Comparison of ENCODE assay signal across 24 mouse cellular contexts in genomic region chr6:40427441-40427840, GRCm38 (mm10). TPM values are rescaled to one million over a fixed set of nuclear protein-coding genes. Genes with fewer than 3 reads are reported as not detected.
DNase-seq lines count a peak whose midpoint lies in the region; ATAC-seq and TF ChIP-seq lines count a peak whose summit lies in the region.
"Had no signal": no experiment of that assay in that cellular context is flagged by ENCODE, and none has a peak within 500 bp of the region (broad histone marks: within the 10 kb centered on the region; RNA-seq: fewer than 3 reads in every experiment).

No protein-coding gene starts in this region.

- no peaks in the 10 kb centered on the region for H3K27me3 ChIP-seq in cerebellum, adult 2 months (ENCODE audit: control insufficient read depth, insufficient read depth, low read length)
- H3K27me3 ChIP-seq in forebrain, embryonic 15.5 days, result no peaks in the 10 kb centered on the region
- H3K27me3 ChIP-seq in forebrain, embryonic 16.5 days (replicated peaks; ENCODE audit: control insufficient read depth, insufficient read depth, low read length), result no peaks in the 10 kb centered on the region
- H3K27me3 ChIP-seq: CH12.LX; embryonic facial prominence, embryonic 13.5 days; embryonic facial prominence, embryonic 15.5 days; forebrain, embryonic 12.5 days had no signal

- H3K4me2 ChIP-seq in forebrain, embryonic 15.5 days (replicated peaks), result no peak overlapping the region
- H3K4me2 ChIP-seq in forebrain, embryonic 16.5 days (ENCODE audit: low read length), result no peak overlapping the region
- H3K4me2 ChIP-seq: embryonic facial prominence, embryonic 13.5 days; embryonic facial prominence, embryonic 15.5 days; forebrain, embryonic 12.5 days had no signal

- peak overlapping the region; percentile 83 for H3K27ac ChIP-seq in cerebellum, adult 2 months (ENCODE audit: insufficient read depth, low read length)
- peak overlapping the region; percentile 71 for H3K27ac ChIP-seq in forebrain, embryonic 15.5 days (replicated peaks)
- no peak overlapping the region for H3K27ac ChIP-seq in forebrain, embryonic 16.5 days (ENCODE audit: low read length)
- H3K27ac ChIP-seq: embryonic facial prominence, embryonic 13.5 days; embryonic facial prominence, embryonic 15.5 days; forebrain, embryonic 10.5 days; forebrain, embryonic 12.5 days had no signal

- no peak overlapping the region for H3K9ac ChIP-seq in forebrain, embryonic 15.5 days (replicated peaks)
- no peak overlapping the region for H3K9ac ChIP-seq in forebrain, embryonic 16.5 days (replicated peaks; ENCODE audit: low read depth, low read length)
- H3K9ac ChIP-seq: embryonic facial prominence, embryonic 13.5 days; embryonic facial prominence, embryonic 15.5 days; forebrain, embryonic 12.5 days had no signal

- TF ChIP-seq POLR2A in cerebellum, adult 2 months (IDR thresholded peaks at IDR 0.05; ENCODE audit: borderline replicate concordance, insufficient read depth, low read length), result no peak

- H3K9me3 ChIP-seq in forebrain, embryonic 15.5 days, result no peaks in the 10 kb centered on the region
- no peaks in the 10 kb centered on the region for H3K9me3 ChIP-seq in forebrain, embryonic 16.5 days (ENCODE audit: control insufficient read depth, low read length)
- H3K9me3 ChIP-seq: embryonic facial prominence, embryonic 13.5 days; embryonic facial prominence, embryonic 15.5 days; forebrain, embryonic 10.5 days; forebrain, embryonic 12.5 days; G1E had no signal

- TF ChIP-seq CTCF in cerebellum, adult 2 months (IDR thresholded peaks at IDR 0.05; ENCODE audit: borderline replicate concordance, insufficient read depth, low read depth, low read length), result no peak

- no peak for ATAC-seq in forebrain, embryonic 15.5 days (replicated peaks)
- no peak for ATAC-seq in forebrain, embryonic 16.5 days
- ATAC-seq: activated CD4-positive, CD25-positive, alpha-beta regulatory T cell, adult 4 months; CD4-positive, CD25-positive, alpha-beta regulatory T cell, adult 4 months; forebrain, embryonic 14.5 days; Patski had no signal

- peak; percentile 42 for DNase-seq in cerebellum, adult 11-12 months
- DNase-seq in cerebellum, postnatal 4 days (ENCODE audit: low spot score in 2 of 2), result no peak
- DNase-seq in cerebellum, adult 2 months, result peak in 1 of 2 experiments; percentile 62
- no peak for DNase-seq in cerebellum, adult 11 months
- DNase-seq in cerebellum, adult 9-10 months, result peak; percentile 61
- DNase-seq: adrenal gland, adult 8-10 months; adrenal gland, postnatal 14 days; adrenal gland, postnatal 36 days; B cell, adult 2 months; embryo, embryonic 11 days had no signal

- peaks cover 45% of the 10 kb centered on the region; the same call in 1 of the 2 replicates for H3K4me1 ChIP-seq in cerebellum, adult 2 months (ENCODE audit: control insufficient read depth, insufficient read depth, low read length)
- H3K4me1 ChIP-seq in forebrain, embryonic 15.5 days, result peaks cover 52% of the 10 kb centered on the region
- H3K4me1 ChIP-seq in forebrain, embryonic 16.5 days (replicated peaks; ENCODE audit: control insufficient read depth, insufficient read depth, low read length), result peaks cover 47% of the 10 kb centered on the region

- H3K4me3 ChIP-seq in cerebellum, adult 2 months (replicated peaks; ENCODE audit: insufficient read depth, low read depth, low read length), result peak overlapping the region; percentile 3
- no peak overlapping the region for H3K4me3 ChIP-seq in forebrain, embryonic 15.5 days
- no peak overlapping the region for H3K4me3 ChIP-seq in forebrain, embryonic 16.5 days (replicated peaks; ENCODE audit: low read length)
- H3K4me3 ChIP-seq: embryonic facial prominence, embryonic 13.5 days; embryonic facial prominence, embryonic 15.5 days; erythroblast, embryonic 14.5 days; forebrain, embryonic 10.5 days; forebrain, embryonic 12.5 days had no signal

- H3K36me3 ChIP-seq in forebrain, embryonic 15.5 days, result no peaks in the 10 kb centered on the region
- H3K36me3 ChIP-seq in forebrain, embryonic 16.5 days (ENCODE audit: control insufficient read depth, insufficient read depth), result no peaks in the 10 kb centered on the region
- H3K36me3 ChIP-seq: embryonic facial prominence, embryonic 13.5 days; embryonic facial prominence, embryonic 15.5 days; G1E had no signal

- 29% methylated on average over 7 of the region's 7 CpGs for WGBS in cerebellum, adult 2 months
- 88% methylated on average over 7 of the region's 7 CpGs for WGBS in forebrain, embryonic 15.5 days
- WGBS in forebrain, embryonic 16.5 days, result 87% methylated on average over 7 of the region's 7 CpGs

RNA-seq across cellular contexts. Expression of gene E330009J07Rik, which starts 8.5 kb away (rescaled TPM):
- polyA plus RNA-seq in cerebellum, adult 2 months (2012; rRNA removed), result 64.6 and 67.0 TPM in 2 replicates
- 52.5 and 53.8 TPM in 2 replicates for polyA plus RNA-seq in forebrain, embryonic 15.5 days (2015; fragmentation: Nextera tagmentation; extraction: Ambion mirVana)
- polyA plus RNA-seq in forebrain, embryonic 16.5 days (2015; fragmentation: Nextera tagmentation; extraction: Ambion mirVana), result 43.2 and 50.4 TPM in 2 replicates
- polyA plus RNA-seq: erythroblast, embryonic 14.5 days had no signal

RNA-seq across cellular contexts. Expression of gene Wee2, which starts 11.4 kb away (rescaled TPM):
- 0.28 and 0.41 TPM in 2 replicates for polyA plus RNA-seq in cerebellum, adult 2 months (2012; rRNA removed)
- polyA plus RNA-seq in forebrain, embryonic 15.5 days (2015; fragmentation: Nextera tagmentation; extraction: Ambion mirVana), result 0.09 and 0.17 TPM in 2 replicates
- 0.10 and 0.55 TPM in 2 replicates for polyA plus RNA-seq in forebrain, embryonic 16.5 days (2015; fragmentation: Nextera tagmentation; extraction: Ambion mirVana)
- polyA plus RNA-seq: CD4-positive, CD25-positive, alpha-beta regulatory T cell, adult 4 months; embryonic facial prominence, embryonic 11.5 days; embryonic facial prominence, embryonic 13.5 days; embryonic facial prominence, embryonic 15.5 days; erythroblast, embryonic 14.5 days; G1E; Patski had no signal

RNA-seq across cellular contexts. Expression of gene Ssbp1, which starts 43.7 kb away (rescaled TPM):
- polyA plus RNA-seq in cerebellum, adult 2 months (2012; rRNA removed), result 44.5 and 47.0 TPM in 2 replicates
- 131 and 139 TPM in 2 replicates for polyA plus RNA-seq in forebrain, embryonic 15.5 days (2015; fragmentation: Nextera tagmentation; extraction: Ambion mirVana)
- polyA plus RNA-seq in forebrain, embryonic 16.5 days (2015; fragmentation: Nextera tagmentation; extraction: Ambion mirVana), result 129 and 134 TPM in 2 replicates

Comparison
In these comparisons a context has a peak if more than half of its experiments do, and no peak if none do; other contexts are left out.
1. DNase-seq: peak in cerebellum, adult 11-12 months (single experiment) and cerebellum, adult 9-10 months (single experiment); none in cerebellum, postnatal 4 days (0 of 2) and cerebellum, adult 11 months (single experiment).